Mouse (Mus musculus): ENCODE measurements around the gene Tshb. TPM values are rescaled to one million over a fixed set of nuclear protein-coding genes. Genes with fewer than 3 reads are reported as not detected.

Gene Tshb
- polyA plus RNA-seq, 1 experiment from 2014 or later = 9.0 TPM

DNA sequence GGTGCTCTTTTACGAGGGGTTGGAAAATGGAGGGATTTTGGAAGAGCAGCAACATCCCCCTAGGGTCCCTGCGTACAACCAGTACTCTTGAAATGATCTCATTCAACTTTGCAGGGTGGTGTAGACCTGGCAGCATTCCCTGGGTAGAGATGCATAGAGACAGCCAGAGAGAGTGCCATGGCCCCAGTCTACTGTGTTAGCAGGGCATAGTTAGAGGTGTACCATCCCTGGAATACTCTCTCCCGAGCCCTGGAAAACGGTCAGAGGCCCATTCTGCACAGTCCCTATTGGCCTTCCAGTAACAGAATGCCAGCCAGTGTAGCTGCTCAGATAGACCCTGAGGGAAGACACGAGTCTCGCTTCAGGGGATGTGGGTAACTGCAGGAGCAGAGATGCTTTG is 46.9 kb downstream of the Tshb start:
- ATAC-seq = no peak
- H3K27ac ChIP-seq (ENCODE audit: low read length) = peak overlapping the region; percentile 82
- no peaks in the 10 kb centered on the region for H3K36me3 ChIP-seq (ENCODE audit: insufficient read depth, low read length)
- no peaks in the 10 kb centered on the region for H3K27me3 ChIP-seq (replicated peaks; ENCODE audit: insufficient read depth, low read length)
- peak overlapping the region; percentile 81 for H3K4me2 ChIP-seq (replicated peaks; ENCODE audit: low read depth, low read length)
- 52% methylated on average over 6 of the region's 6 CpGs for WGBS
- H3K4me3 ChIP-seq (ENCODE audit: low read depth, low read length) = peak overlapping the region; percentile 85
- H3K4me1 ChIP-seq (ENCODE audit: insufficient read depth, low read depth, low read length) = peaks cover 8% of the 10 kb centered on the region; the same call in 1 of the 2 replicates
- DNase-seq (ENCODE audit: low spot score) = peak; percentile 30
- H3K9ac ChIP-seq (replicated peaks; ENCODE audit: low read depth) = peak overlapping the region; percentile 82
- no peaks in the 10 kb centered on the region for H3K9me3 ChIP-seq (ENCODE audit: low read length)
- TF ChIP-seq CTCF (IDR thresholded peaks at IDR 0.05) = no peak
- no peak for TF ChIP-seq EP300 (IDR thresholded peaks at IDR 0.05)

DNA sequence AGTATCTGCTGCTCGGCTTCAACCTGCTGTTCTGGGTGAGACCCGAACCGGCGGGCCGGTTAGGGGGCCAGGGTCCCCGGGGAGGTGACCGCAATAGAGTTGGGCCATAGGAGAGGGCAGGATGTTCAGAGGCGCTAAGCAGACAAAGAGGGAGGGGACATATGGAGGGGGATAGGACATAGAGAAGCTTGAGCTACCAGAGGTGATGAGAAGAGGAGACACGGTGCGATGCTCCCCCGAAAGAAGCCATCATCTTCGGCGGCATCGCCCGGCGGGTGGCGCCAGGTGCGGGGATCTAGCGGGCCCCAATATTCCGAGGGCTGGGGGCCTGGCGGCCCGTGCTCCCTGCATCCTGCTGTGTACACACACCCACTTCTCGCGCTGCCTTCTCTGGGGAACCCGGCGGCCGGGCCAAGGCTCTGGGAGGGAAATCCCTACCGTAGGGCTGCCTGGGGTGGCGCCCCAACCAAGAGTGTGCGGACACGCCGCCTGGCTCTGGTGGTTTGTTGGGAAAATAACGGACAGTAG is 47.4 kb downstream of the Tshb start:
- WGBS = under 1% methylated on average over 24 of the region's 33 CpGs
- Histone ChIP-seq H3K4me1 (ENCODE audit: insufficient read depth, low read depth, low read length) (peaks cover 8% of the 10 kb centered on the region; the same call in 1 of the 2 replicates), H3K27ac (ENCODE audit: low read length) (peak overlapping the region; percentile 82), H3K4me2 (replicated peaks; ENCODE audit: low read depth, low read length) (peak overlapping the region; percentile 81), H3K27me3 (replicated peaks; ENCODE audit: insufficient read depth, low read length) (no peaks in the 10 kb centered on the region), H3K9ac (replicated peaks; ENCODE audit: low read depth) (peak overlapping the region; percentile 82), H3K36me3 (ENCODE audit: insufficient read depth, low read length) (no peaks in the 10 kb centered on the region), H3K9me3 (ENCODE audit: low read length) (no peaks in the 10 kb centered on the region), H3K4me3 (ENCODE audit: low read depth, low read length) (peak overlapping the region; percentile 85)
- peak; percentile 52 for TF ChIP-seq CTCF (IDR thresholded peaks at IDR 0.05)
- TF ChIP-seq EP300 (IDR thresholded peaks at IDR 0.05) = no peak
- DNase-seq (ENCODE audit: low spot score) (peak; percentile 67), ATAC-seq (peak; percentile 71)

DNA sequence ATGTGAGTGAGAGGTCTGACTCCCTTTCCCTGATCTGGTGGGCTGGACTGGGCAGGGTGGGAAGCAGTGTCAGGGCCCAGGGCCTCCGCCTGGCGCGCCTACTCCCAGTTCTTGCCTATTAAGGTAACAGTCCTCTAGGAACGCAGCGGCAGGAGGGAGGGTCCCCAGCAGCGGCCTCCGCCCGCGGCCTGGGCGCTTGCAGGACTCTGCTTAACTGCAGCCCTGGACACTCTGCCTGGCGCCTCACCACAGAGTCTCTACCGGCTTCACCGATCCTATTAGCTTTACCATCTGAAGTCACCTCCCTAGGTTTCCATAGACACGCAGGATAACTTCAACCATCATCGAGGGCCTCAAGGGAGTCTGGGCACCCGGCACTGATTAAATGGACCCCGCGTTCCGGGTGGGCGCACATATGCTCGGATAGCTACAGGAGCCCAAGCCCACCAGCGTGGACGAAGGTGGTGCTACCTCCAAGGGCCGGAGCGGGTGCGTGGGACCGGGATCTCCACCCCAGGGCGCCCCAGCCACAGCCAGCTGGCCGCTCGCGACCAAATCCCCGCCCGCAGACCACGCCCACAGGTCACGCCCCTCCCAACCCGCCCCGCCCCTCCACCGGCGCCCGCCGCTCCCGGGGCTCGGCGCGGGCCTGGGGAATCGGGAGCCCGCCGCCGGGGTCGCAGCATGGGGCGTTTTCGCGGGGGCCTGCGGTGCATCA is 48.0 kb downstream of the Tshb start, which contains the start of gene Tspan2:
Tspan2 (plus strand) TSS at position 217 of the 718 bp plus-strand sequence.
- Histone ChIP-seq H3K4me2 (replicated peaks; ENCODE audit: low read depth, low read length) (peak within 1 kb of the TSS; percentile 81), H3K4me3 (ENCODE audit: low read depth, low read length) (peak within 1 kb of the TSS; percentile 85), H3K27ac (ENCODE audit: low read length) (peak within 1 kb of the TSS; percentile 82), H3K9ac (replicated peaks; ENCODE audit: low read depth) (peak within 1 kb of the TSS; percentile 82), H3K27me3 (replicated peaks; ENCODE audit: insufficient read depth, low read length) (no peaks in the 10 kb centered on the region), H3K9me3 (ENCODE audit: low read length) (no peaks in the 10 kb centered on the region), H3K4me1 (ENCODE audit: insufficient read depth, low read depth, low read length) (peaks cover 8% of the 10 kb centered on the region; the same call in 1 of the 2 replicates), H3K36me3 (ENCODE audit: insufficient read depth, low read length) (no peaks in the 10 kb centered on the region)
- peak; percentile 86 for ATAC-seq
- WGBS = 2% methylated on average over 39 of the region's 54 CpGs
- DNase-seq (ENCODE audit: low spot score) = peak; percentile 73
- TF ChIP-seq CTCF (IDR thresholded peaks at IDR 0.05) (no peak), EP300 (IDR thresholded peaks at IDR 0.05) (no peak)

DNA sequence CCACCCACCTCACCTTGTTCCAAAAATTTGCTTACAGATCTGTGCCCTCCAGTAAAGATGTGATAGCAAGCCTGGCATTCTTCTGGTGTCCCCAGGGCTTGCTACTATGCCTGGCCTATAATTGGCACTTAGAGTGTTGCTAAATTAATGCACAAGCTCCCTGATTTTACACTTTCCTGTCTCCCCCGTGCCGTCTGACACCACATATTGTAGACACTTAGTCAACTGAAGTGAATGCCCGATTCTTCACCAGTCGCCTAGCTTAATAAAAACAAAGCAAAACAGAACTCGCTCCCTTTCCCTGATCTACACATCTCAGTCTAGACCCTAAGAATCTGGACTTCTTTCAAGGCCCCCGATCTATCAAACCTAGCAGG is 48.6 kb downstream of the Tshb start:
- ATAC-seq (no peak), DNase-seq (ENCODE audit: low spot score) (no peak)
- Histone ChIP-seq H3K4me1 (ENCODE audit: insufficient read depth, low read depth, low read length) (peaks cover 5% of the 10 kb centered on the region; the same call in 1 of the 2 replicates), H3K4me2 (replicated peaks; ENCODE audit: low read depth, low read length) (peak overlapping the region; percentile 81), H3K4me3 (ENCODE audit: low read depth, low read length) (peak overlapping the region; percentile 85), H3K36me3 (ENCODE audit: insufficient read depth, low read length) (no peaks in the 10 kb centered on the region), H3K27me3 (replicated peaks; ENCODE audit: insufficient read depth, low read length) (no peaks in the 10 kb centered on the region), H3K9ac (replicated peaks; ENCODE audit: low read depth) (no peak overlapping the region), H3K9me3 (ENCODE audit: low read length) (no peaks in the 10 kb centered on the region), H3K27ac (ENCODE audit: low read length) (0 out of 2 replicates have a peak overlapping the region, but pooled peaks have one; percentile 82)
- 24% methylated on average over 6 of the region's 6 CpGs for WGBS
- TF ChIP-seq CTCF (IDR thresholded peaks at IDR 0.05) (no peak), EP300 (IDR thresholded peaks at IDR 0.05) (no peak)

DNA sequence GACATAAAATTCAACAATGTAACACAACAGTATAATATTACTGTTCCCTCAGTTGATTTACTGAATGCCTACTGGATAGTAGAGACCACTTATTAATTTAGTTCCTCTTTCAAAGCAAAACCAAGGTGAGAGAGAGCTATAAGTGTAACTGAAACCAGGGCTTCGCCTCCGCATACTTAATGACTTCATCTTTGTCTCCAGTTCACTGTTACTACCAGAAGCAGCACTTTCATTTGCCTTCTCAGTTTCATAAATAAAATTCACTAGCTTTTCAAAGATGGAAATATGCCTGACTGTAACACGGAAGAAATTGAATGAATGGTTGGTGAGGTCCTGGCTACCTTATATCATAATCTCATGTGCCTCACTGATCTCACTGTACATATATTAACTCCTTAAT is 49.5 kb downstream of the Tshb start:
- Histone ChIP-seq H3K4me2 (replicated peaks; ENCODE audit: low read depth, low read length) (no peak overlapping the region), H3K9ac (replicated peaks; ENCODE audit: low read depth) (no peak overlapping the region), H3K9me3 (ENCODE audit: low read length) (no peaks in the 10 kb centered on the region), H3K27ac (ENCODE audit: low read length) (no peak overlapping the region), H3K27me3 (replicated peaks; ENCODE audit: insufficient read depth, low read length) (no peaks in the 10 kb centered on the region), H3K4me1 (ENCODE audit: insufficient read depth, low read depth, low read length) (0 out of 2 replicates have a peak, but pooled peaks cover 4% of the 10 kb centered on the region), H3K4me3 (ENCODE audit: low read depth, low read length) (no peak overlapping the region), H3K36me3 (ENCODE audit: insufficient read depth, low read length) (no peaks in the 10 kb centered on the region)
- 86% methylated on average over 3 of the region's 3 CpGs for WGBS
- DNase-seq (ENCODE audit: low spot score) = no peak
- TF ChIP-seq CTCF (IDR thresholded peaks at IDR 0.05) = no peak
- no peak for ATAC-seq

DNA sequence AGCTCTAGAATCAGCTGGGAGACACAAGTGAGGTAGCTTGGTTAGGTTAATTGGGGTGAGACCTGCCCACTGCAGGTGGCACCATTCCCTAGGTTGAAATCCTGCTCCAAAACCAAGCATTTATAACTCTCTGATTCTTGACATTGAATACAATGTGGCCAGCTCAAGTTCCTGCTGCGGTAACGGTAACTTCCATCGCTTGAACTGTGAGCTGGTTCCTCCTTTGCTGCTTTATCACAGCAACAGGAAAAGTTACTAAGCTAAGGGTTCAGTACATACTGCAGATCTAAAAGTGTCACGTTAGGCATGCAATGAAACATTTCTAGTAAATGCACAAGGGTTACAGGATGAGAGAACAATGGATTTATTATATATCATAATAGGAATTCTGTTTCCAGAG is 49.9 kb downstream of the Tshb start:
- no peak for TF ChIP-seq EP300 (IDR thresholded peaks at IDR 0.05)
- no peak for TF ChIP-seq CTCF (IDR thresholded peaks at IDR 0.05)
- Histone ChIP-seq H3K9me3 (ENCODE audit: low read length) (no peaks in the 10 kb centered on the region), H3K27ac (ENCODE audit: low read length) (no peak overlapping the region), H3K4me2 (replicated peaks; ENCODE audit: low read depth, low read length) (no peak overlapping the region), H3K4me1 (ENCODE audit: insufficient read depth, low read depth, low read length) (0 out of 2 replicates have a peak, but pooled peaks cover 4% of the 10 kb centered on the region), H3K27me3 (replicated peaks; ENCODE audit: insufficient read depth, low read length) (no peaks in the 10 kb centered on the region), H3K36me3 (ENCODE audit: insufficient read depth, low read length) (no peaks in the 10 kb centered on the region), H3K9ac (replicated peaks; ENCODE audit: low read depth) (no peak overlapping the region), H3K4me3 (ENCODE audit: low read depth, low read length) (no peak overlapping the region)
- WGBS = 71% methylated on average over 4 of the region's 4 CpGs
- DNase-seq (ENCODE audit: low spot score) (no peak), ATAC-seq (no peak)
